Mouse (Mus musculus): ENCODE measurements around the gene Kcnt1.

GRCm38 (mm10) chr2:25898970-25899369 lies 35.4 kb downstream of the Kcnt1 start:
- TF ChIP-seq CTCF (IDR thresholded peaks at IDR 0.05; ENCODE audit: low read depth) (no peak), EP300 (IDR thresholded peaks at IDR 0.05; ENCODE audit: low read depth) (no peak)
